Mouse (Mus musculus) lung, postnatal 4 days (tissue): ENCODE data around the gene Arhgap27.

ENCODE experiments used
- DNase-seq, 2 experiments: peaks; one replicate each; pipeline ENCODE4 v3.0.0; 2021

Arhgap27 gene

DNA sequence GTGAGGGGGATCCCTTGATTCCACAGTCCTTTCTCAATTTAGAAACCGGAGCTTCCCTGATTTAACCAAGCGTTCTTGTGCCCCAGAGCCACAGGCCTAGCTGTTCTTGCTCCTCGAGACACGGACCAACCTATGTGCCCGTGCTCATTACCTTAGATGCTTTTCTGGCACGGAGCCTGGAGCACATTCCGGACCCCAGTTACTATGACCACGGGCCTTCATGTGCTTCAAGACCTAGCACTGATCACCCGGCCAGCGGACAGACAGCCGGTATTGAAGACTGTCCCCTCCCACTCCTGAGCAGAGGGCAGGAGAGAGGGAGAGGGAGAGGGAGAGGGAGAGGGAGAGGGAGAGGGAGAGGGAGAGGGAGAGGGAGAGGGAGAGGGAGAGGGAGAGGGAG lies 8.2 kb downstream of the Arhgap27 start:
- no peak for DNase-seq

DNA sequence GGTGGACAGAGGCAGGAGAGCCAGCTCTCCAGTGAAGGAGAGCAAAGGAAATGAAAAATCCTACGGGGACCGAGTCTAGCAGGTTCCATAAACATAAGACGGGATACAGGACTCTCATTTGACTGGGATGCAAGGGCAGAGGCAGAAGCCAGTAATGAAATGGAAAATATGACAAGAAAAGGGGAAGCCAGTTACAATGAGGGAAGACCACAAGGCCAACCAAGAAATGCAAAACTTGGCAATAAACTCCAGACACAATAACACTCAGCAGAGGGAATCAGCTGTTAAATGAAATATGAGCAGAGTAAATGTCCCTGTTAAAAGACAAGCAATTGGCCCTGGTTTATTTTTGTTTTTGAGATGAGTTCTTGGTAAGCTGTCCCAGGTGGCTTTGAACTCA lies 9.5 kb downstream of the Arhgap27 start:
- DNase-seq: no peak

DNA sequence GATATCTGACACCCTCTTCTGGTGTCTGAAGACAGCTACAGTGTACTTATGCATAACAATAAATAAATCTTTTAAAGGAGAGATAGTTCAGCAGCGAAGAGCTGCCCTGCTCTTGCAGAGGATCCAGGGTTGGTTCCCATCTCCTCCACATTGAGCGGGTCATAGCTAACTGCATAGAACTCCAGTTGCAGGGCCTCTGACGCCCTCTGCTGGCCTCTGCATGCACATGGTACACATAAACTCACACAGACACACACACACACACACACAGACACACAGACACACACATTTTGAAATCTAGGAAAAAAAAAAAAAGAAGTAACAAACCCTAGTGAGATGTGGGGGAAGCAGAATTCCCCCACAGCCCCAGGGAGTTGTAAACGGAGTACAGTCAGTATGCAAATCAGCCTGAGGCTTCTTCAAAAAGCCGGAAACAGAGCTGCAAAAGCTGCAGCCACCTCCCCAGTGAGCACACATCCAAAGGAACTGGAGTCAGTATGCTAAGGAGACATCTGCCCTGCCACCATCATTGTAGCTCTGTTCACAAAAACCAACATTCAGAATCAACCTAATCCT lies 11.2 kb downstream of the Arhgap27 start:
- DNase-seq: no peak

DNA sequence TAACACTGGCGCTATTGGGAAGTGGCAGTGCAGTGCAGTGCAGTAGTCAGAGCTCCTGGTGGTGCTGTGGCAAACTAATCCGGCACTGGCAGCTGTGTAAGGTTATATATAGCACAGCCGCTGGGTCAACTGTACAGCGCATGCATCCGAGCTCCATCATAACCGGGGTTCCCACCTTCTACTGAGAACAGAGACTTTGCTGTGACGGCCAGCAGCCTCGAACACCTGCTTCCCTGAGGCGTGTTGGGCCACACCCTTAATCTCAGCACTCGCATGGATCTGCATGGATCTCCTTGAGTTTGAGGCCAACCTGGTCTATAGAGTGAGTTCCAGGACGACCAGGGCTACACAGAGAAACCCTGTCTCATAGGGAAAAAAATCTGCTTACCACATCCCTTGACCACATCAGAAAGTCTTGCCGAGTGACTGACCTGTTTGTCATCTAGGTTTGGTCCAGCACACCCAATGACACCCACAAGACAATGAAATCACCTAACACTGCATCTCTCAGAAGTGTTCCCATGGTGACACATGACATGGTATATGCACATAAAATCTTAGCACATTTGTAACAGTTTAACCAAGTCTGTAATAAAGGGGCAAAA lies 12.7 kb downstream of the Arhgap27 start:
- DNase-seq: no peak

DNA sequence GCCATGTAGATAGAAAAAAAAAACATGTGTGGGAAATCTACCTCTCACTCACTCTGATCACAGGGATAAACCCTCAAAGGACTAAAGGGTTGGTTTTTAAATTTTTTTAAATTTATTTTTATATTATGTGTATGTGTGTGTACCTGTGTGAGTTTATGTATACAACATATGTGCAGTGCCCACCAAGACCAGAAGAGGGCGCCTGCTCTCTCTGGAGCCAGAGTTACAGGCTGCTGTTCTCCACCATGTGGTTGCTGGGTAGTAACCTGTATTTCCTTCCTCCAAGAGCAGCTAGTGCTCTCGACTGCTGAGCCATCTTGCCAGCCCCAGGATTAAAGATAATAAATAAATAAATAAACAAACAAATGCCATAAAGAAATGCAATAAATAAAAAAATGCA lies 13.8 kb downstream of the Arhgap27 start:
- no peak for DNase-seq

DNA sequence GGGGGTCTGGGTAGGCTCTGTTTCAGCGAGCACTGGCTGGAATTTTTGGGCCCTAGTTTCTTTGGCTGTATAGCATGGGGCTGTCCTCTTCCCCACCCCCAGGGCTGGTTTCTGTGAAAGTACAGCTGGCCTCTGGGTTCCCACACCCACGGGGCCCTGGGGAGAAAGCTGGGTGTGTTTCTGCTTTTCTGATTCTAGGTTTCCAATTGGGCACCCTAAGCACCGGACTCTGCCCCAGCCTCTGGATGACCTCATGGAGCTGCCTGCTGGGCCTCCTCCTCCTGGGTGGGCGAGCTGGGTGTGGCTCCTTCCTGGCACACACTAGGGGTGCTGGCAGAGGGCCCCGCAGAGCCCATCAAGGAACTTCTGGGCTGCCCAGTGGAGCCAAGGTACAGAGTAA lies 16.8 kb downstream of the Arhgap27 start:
- peak; percentile 76 to 85 for DNase-seq

DNA sequence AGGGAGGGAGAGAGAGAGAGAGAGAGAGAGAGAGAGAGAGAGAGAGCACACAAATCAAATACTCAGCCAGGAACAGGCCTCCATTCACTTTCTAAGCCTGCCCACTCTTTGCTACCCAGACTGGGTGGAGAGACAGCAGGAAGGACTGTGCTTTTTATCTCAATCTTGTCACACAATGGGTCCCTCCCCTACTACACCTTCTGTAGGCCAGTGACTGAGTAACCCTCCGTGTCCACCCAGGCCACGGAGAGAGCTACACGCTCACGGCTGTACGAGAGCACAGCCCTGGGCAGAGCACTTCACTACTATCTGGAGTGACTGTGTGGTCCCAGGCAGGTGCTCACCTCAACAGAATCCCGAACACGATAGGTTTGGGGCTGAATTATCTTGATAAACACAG lies 17.3 kb downstream of the Arhgap27 start:
- DNase-seq: no peak

DNA sequence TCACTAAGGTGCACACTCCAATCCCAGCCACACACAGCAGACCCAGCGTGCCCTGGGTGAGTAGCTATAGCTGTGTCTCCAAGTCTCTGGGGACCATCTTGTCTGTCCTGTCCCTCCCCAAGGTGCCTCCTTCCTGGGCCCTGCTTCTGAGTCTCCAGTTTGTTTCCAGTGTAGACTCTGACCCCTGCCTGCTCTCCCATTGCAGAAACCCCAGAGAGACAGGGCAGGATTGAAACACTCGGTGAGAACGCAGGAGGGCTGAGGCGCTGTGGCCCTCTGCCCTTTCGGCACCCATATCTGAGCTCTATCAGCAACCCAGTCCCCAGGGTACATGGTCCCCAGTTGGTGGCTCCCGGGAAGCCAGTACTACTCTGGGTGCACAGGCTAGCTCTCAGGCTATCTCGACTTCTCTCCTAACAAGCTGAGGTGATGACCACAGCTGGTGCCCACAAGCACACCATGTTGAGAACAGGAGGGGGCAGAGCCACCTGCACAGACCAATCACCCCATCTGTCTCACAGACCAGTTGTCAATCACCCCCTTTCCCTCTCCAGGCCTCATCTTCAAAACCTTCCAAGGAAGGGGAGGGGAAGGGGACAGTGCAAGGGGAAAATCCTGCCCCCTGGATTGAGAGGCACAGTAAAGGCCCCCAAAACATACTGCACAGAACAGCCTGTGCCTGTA lies 17.9 kb downstream of the Arhgap27 start:
- no peak for DNase-seq

DNA sequence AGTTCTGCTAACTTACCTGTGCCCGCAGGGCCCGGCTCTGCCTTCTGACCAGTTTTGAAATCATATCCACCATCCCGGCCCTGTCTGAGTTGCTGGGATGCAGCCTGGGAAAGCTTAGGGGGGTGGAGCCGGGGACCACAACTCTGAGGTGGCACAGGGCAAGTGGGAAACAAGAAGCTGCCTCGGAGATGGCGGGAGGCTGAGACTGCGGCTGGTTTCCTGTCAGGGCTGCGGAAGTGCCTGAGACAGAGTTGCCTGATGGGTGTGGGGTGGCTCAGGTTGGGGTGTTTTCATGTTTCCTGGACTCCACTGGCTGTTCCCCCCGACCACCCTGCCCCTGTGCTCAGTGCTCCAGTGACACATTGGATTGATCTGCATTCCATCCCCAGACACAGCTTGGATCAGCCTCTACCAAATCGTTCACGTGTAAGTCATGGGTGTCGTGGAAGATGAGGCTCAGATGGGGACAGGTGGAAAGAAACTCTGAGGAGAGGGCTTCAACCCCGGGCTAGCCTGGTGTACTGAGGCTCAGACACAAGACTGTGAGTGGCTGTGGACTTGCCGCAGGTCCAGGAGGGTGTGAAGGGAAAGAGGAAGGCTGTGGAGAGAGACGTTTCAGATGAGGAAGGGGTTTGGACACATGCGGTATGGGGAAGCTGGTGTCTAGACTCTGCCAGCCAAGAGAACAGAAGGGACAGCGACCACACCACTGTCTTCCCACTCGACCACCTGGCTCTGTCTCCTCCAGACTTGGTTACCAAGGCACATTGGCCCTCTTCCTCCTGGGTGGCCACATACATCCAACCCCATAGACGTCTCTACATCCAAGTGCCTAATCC lies 18.8 kb downstream of the Arhgap27 start:
- DNase-seq: peak in 1 of 2 experiments; percentile 63

DNA sequence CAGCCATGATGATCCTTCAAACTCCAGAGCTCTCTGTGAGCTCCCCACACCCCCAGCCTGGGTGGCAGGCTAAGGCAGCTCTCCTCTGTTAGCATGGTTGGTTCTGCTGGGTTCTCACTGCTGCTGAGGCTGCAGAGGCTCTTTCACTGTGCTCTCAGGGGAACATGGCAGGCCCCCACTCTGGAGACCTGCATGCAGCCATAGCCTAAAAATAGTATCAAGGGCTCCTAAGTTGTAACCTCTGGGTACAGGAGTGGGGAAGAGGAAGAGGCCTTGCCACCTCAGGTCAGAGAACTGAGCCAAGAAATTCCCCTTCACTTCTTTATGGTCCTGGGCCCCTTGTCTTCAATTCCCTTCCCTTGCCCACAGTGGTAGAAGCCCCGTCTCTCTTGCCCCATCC lies 19.6 kb downstream of the Arhgap27 start:
- no peak for DNase-seq

DNA sequence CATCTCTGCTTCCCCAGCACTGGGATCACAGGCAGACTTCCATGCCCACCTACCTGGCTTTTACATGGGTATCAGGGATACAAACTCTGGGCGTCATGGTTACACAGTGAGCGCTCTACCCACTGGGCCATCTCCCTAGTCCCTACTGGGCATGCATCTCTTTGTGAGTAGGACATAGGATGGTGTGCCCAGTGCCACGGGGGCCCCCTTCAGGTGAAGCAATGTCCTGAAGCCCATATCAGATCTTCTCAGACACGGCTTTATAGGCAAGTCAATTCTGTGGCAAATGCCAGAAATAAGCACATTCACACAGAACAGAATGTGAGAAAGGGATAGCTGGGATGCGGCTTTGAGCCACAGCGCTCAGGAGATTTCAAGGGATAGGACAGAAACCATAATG lies 20.4 kb downstream of the Arhgap27 start:
- no peak for DNase-seq

DNA sequence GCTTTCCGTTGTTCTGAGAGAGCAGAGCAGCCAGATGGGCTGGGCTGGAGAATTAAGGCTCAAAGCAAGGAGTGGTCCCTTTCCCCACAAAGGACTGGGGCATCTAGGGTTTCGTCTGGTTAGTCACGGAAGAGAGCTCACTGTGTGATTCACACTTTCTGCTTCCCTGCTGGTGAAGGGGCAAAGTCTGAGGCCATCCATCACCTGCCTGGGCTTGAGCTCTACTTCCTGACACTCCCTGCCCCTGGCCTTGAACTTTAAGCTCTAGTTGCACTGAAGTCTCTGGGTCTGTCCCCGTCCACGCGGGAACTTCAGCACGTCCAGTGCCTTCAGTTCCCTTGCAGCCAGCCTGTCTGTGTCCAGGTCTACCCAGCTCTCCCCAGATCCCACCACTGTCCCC lies 22.8 kb downstream of the Arhgap27 start:
- no peak for DNase-seq

DNA sequence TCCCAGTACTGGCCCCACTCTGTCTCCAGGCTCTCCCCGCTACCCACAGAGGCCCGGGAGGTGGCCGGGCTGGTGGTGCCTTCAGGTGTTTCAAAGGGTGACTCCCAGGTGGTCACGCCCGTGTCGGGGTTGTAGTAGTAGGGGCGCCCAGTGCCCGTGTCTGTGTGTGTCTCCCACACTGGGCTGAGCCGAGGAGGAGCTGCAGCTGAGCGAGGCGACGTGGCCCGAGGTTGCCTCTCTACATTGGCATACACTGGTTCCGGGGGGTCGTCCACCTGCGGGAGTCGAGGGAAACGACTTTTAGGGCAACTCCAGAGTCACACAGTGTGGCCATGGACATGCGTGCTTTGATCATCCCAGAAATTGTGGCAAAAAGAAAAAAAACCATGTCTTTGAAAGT lies 23.4 kb downstream of the Arhgap27 start:
- DNase-seq: no peak

DNA sequence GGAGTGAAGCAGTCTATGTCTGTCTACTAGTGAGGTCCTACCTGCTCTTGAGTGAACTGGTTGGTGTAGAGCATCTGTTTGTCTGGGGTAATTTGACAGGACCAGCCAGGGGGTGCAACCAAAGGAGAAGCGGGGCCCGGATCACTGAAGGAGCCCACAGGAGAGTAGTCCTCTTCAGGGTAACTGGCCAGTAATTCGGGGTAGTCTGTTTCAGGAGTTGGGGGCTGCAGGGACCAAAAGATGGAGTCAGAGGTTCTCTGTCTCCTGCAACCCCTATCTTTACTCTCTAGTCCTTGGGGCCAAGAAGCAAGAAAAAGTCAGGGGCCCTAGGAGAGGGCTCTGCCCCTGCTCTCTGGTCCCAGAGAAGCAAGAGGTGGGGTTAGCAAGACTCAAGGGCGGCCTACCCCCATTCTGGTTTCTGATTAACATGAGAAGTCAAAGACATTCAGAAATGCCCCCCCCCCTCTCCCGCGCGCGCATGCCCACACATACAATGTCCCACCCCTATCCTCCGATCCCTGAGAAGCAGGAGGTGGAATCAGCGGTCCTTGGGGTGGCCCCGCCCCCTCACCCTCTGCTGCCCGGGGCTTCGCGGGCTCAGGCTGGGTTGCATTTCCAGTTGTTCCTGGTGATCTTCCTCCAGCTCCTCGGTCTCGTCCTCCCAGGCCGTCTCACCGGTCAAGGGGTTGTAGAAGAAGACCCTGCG lies 23.9 kb downstream of the Arhgap27 start:
- no peak for DNase-seq

DNA sequence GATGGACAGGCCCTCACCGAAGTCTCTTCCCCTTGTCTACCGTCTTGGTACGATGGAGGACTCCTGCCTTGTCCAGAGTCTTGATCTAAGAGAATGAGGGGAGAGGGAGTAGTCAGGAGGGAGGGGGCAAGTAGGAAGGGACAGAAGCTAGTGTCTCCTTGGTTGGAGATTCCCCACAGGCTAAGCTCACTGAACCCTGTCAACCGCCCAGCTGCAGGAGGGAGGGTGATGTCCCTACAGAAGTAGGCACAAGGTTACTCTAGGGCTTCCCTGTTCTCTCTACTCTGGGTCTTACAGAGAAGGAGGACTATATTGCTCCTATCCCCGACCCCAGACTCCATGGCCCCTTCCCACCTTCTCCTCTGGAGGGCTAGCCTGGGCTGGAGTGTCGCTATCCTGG lies 24.8 kb downstream of the Arhgap27 start:
- DNase-seq: no peak

DNA sequence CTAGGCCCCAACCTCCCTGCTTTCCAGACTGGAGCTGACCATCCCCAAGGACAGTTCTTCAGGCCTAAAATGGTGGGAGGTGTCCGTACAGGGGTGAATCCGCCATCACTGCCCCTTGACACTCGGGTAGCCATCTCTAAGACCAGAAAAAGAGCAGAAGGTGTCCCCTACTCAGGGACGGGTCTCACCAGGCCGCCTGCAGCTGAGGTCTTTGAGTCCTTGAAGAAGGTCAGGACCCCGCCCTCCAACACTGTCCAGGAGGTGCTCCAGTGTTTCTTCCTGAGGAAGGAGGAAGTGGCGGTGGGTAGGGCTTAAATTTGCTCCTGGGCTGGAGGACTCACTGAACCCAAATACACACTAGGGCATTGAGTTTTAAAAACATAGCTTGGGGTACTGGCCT lies 25.4 kb downstream of the Arhgap27 start:
- no peak for DNase-seq

DNA sequence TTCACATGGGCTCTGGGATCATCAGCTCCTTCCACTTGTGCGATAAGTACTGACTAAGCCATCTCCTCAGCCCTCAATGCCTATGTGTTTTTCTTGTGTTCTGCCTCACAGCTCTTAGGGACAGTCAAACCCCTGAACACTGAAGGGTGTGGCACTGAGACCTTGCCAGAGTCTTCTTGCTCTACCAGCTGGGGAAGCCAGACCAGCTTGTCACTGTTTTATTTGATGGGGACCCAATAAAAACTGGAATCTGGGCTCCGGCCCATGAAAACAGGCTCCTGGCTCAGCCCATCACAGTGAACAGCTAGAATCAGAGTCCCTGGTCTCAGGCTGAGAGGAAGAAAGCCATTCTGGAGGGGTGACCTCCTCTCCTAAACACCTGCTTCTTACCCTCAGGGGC lies 26.3 kb downstream of the Arhgap27 start:
- no peak for DNase-seq

DNA sequence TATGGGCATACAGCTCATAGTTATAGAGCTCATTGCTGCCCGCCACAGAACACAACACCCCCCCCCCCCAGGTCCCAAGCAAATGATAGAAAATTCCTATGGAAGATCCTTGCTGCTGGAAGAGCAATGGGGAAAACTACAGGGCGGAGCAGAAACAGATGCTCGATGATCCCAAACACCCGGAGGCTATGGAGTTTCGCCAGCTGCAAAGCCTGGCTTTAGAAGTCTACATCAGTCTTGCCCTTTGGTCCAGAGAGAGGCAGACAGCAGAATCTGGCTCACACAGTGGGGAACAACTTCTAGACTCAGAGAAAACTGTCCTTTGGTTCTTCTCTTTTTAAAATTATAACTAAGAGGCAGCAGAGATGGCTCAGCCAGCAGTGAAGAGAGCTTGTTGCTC lies 27.9 kb downstream of the Arhgap27 start:
- peak in 1 of 2 experiments; percentile 62 for DNase-seq

DNA sequence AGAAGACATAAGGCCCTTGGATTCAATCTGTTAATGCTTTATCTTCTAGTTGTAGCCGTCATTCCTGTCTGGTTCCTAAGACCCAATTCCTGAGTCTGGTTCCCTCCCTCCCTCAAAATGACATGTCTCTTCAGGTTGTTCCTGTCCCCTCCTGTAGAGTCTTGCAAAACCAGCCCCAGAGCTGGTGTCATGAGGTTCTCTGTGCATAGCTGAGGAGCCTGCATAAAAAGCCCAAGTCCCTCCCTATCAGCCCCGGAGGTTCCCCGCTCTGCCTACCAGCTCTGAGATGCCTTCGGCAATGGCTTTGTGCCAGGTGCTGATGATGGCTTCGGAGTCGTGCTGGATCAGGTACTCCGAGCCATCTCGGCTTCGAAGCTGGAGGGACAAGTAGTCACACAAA lies 28.6 kb downstream of the Arhgap27 start:
- DNase-seq: no peak

DNA sequence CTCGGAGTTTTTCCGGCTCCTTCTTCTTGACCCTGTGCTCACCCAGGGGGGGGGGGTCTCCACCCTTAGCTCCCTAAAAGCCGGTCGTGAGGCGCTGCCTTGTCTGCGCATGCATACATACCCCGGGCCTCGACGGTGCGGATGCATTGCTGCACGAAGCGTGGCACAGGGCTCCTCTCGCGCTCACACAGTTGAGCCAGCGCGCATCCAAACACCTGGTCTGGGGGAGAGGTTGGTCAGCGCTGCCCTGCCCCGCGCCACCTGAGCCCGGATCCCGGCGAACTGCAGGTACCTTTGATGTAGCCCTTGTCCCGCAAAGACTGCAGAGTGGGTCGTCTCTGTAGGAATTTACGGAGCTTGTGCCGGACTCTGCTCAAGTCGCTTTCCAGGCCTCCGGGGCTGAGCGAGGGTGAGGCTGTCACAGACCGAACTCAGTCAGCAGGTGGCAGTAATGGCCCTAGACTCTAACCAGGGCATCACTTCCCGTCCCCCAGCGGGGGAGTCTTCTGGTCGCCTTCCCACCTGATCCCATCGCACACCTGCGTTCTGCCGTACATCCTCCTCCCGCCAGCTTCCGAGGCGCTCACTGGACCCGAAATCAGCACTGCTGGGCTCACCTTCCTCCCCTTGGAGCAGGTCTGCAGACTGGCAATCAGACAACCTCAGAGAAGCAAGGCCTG lies 29.6 kb downstream of the Arhgap27 start:
- peak; percentile 52 to 54 for DNase-seq

DNA sequence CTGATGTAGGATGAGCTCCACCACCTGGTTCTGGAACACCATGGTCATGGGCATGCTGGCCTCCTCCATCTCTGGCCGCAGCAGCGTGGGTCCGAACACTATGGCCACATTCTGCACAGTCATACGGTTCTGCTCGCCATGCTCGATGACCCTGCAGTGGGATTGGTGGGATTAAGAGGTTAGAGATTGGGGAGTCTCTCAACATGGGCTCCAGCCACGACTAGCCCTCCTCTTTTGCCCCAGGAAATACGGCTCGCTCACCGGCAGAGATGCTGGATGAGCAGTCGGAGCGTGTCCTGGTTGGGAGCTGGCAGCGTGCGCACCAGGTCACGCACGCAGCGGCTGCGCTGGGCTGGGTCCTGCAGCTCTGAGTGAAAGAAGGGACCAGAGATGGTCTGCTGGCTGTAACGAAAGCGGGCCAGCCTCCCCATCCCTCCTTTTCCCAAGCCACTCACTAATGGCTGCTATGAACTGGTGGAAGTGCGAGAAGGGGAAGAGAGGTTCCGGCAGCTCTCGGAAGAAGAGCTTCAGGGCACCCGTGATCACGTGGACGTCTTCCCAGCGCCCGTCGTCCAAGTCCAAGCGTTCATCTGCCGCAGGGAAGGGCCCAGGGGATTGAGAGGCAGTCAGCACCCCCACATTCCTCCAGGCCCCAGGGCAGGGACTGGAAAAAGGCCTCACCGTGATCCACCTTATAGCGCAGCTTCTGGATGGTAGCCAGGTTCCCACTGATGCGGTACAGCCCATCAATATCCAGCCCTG lies 30.4 kb downstream of the Arhgap27 start:
- no peak for DNase-seq
